Mouse (Mus musculus): ENCODE data around the gene Parm1. TPM values are rescaled to one million over a fixed set of nuclear protein-coding genes. Genes with fewer than 3 reads are reported as not detected.

Gene Parm1
- total and polyA plus RNA-seq, 2 experiments from 2014 or later, result 8.8 to 13.1 TPM

DNA sequence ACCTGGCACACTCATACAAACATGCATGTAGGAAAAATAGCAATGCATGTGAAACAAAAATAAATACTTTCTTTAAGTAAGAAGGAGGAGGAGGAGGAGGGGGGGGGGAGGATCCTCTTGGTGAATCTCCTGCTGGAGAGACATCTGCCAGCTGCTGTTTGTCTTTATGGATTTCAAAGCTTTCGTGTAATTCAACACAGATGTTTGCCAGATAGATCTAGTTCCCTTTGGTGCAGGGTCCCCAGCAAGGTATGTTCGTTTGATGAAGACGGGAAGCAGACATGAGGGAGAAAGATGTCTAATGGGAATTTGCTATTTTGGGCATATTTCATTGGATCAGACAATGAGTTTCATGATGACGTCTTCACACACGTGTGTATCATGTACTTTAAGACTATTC is 23.0 kb upstream of the Parm1 start:
- Histone ChIP-seq H3K27me3 (ENCODE audit: insufficient read depth, low read length) (no peaks in the 10 kb centered on the region), H3K4me1 (ENCODE audit: insufficient read depth, low read length) (no peaks in the 10 kb centered on the region), H3K9ac (replicated peaks; ENCODE audit: low read length, poor library complexity, severe bottlenecking) (no peak overlapping the region), H3K4me3 (ENCODE audit: low read depth, low read length) (no peak overlapping the region), H3K4me2 (ENCODE audit: low read depth, low read length, poor library complexity, severe bottlenecking) (no peak overlapping the region), H3K9me3 (ENCODE audit: low read length) (no peaks in the 10 kb centered on the region), H3K27ac (ENCODE audit: low read depth, low read length) (no peak overlapping the region), H3K36me3 (ENCODE audit: insufficient read depth, low read length) (no peaks in the 10 kb centered on the region)
- DNase-seq (ENCODE audit: low spot score) (no peak), ATAC-seq (ENCODE audit: low FRiP score) (no peak)
- TF ChIP-seq CTCF (IDR thresholded peaks at IDR 0.05), result no peak
- 79% methylated on average over 5 of the region's 5 CpGs for WGBS

DNA sequence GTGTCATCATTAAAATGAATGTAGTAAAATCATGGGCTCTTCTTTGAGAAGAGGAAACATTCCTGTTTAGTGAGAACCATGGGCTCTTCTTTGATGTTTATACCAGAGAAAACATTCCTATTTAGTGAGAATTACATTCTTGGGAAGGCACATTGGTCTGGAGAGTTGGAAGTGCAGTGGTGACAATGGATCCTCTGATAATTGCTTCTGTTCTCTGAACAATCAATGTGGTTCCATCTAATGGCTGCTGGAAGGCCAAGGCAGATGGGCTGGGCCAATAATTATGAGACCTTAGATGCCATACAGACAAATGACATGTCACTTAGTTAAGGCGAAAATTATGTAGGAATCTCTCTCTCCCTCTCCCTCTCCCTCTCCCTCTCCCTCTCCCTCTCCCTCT is 16.1 kb upstream of the Parm1 start:
- no peaks in the 10 kb centered on the region for H3K4me1 ChIP-seq (ENCODE audit: insufficient read depth, low read length)
- DNase-seq (ENCODE audit: low spot score), result no peak
- H3K27ac ChIP-seq (ENCODE audit: low read depth, low read length), result no peak overlapping the region
- no peaks in the 10 kb centered on the region for H3K36me3 ChIP-seq (ENCODE audit: insufficient read depth, low read length)
- H3K27me3 ChIP-seq (ENCODE audit: insufficient read depth, low read length), result no peaks in the 10 kb centered on the region
- no peaks in the 10 kb centered on the region for H3K9me3 ChIP-seq (ENCODE audit: low read length)
- H3K9ac ChIP-seq (replicated peaks; ENCODE audit: low read length, poor library complexity, severe bottlenecking), result no peak overlapping the region
- no peak for ATAC-seq (ENCODE audit: low FRiP score)
- no peak overlapping the region for H3K4me2 ChIP-seq (ENCODE audit: low read depth, low read length, poor library complexity, severe bottlenecking)
- WGBS, result 83% methylated on average over 1 of the region's 1 CpGs
- H3K4me3 ChIP-seq (ENCODE audit: low read depth, low read length), result no peak overlapping the region
- no peak for TF ChIP-seq CTCF (IDR thresholded peaks at IDR 0.05)

DNA sequence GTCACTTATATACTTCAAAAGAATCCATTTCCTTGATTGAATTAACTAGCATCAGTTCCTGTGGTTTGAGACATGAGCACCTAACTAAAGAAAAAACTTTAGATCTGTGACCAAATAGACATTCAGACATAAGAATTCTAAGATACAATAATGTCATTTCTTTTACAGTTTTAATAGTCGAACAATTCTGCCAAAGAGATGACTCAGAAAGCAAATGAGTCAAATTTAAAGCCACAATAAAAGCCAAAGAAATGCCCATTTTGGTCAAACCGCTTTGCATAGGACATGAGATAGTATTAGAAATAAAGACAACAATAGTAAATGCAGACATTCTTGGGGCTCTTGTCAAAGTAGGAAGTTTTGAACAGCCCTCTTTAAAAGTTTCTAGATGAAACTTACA is 15.0 kb upstream of the Parm1 start:
- H3K9me3 ChIP-seq (ENCODE audit: low read length), result no peaks in the 10 kb centered on the region
- WGBS, result 90% methylated on average over 2 of the region's 2 CpGs
- ATAC-seq (ENCODE audit: low FRiP score), result no peak

DNA sequence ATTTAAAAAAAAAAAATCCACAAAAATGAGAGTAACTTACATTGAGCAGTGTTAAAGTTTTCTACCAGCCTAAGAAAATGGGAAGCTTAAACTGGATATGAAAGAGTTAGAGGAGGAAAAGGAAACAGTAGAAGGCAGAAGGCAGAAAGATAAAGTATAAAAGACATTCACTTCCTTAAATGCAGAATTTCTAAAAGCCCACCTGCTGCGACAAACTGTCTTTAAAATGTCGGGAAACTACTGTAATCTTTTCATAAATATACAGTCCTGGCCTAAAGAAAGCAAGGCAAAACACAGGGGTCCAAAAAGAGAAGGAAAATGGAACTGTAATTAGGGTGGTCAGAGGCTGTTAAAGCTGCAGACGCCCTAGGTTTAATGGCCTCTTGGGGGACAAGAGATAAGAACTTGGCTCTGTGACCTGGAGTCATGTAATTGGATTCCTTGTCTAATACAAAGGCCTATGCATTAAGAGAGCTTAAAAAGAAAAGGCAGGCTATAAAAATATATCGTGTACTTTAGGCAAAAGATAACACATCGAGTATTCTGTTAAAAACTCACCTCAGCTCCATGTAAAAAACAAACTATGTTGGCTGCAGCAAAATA is 13.0 kb upstream of the Parm1 start:
- H3K4me2 ChIP-seq (ENCODE audit: low read depth, low read length, poor library complexity, severe bottlenecking), result no peak overlapping the region
- H3K27ac ChIP-seq (ENCODE audit: low read depth, low read length), result no peak overlapping the region
- ATAC-seq (ENCODE audit: low FRiP score) (no peak), DNase-seq (ENCODE audit: low spot score) (no peak)
- H3K9ac ChIP-seq (replicated peaks; ENCODE audit: low read length, poor library complexity, severe bottlenecking), result no peak overlapping the region
- no peaks in the 10 kb centered on the region for H3K27me3 ChIP-seq (ENCODE audit: insufficient read depth, low read length)
- 64% methylated on average over 5 of the region's 5 CpGs for WGBS
- no peaks in the 10 kb centered on the region for H3K36me3 ChIP-seq (ENCODE audit: insufficient read depth, low read length)
- H3K4me1 ChIP-seq (ENCODE audit: insufficient read depth, low read length), result no peaks in the 10 kb centered on the region
- no peaks in the 10 kb centered on the region for H3K9me3 ChIP-seq (ENCODE audit: low read length)
- TF ChIP-seq CTCF (IDR thresholded peaks at IDR 0.05), result no peak
- no peak overlapping the region for H3K4me3 ChIP-seq (ENCODE audit: low read depth, low read length)

More for the DNA sequence above, 15.0 kb upstream of the Parm1 start:
- Histone ChIP-seq H3K4me2 (ENCODE audit: low read depth, low read length, poor library complexity, severe bottlenecking) (no peak overlapping the region), H3K9ac (replicated peaks; ENCODE audit: low read length, poor library complexity, severe bottlenecking) (no peak overlapping the region), H3K27me3 (ENCODE audit: insufficient read depth, low read length) (no peaks in the 10 kb centered on the region), H3K27ac (ENCODE audit: low read depth, low read length) (no peak overlapping the region), H3K36me3 (ENCODE audit: insufficient read depth, low read length) (no peaks in the 10 kb centered on the region), H3K4me3 (ENCODE audit: low read depth, low read length) (no peak overlapping the region), H3K4me1 (ENCODE audit: insufficient read depth, low read length) (no peaks in the 10 kb centered on the region)
- TF ChIP-seq CTCF (IDR thresholded peaks at IDR 0.05), result no peak
- DNase-seq (ENCODE audit: low spot score), result no peak

DNA sequence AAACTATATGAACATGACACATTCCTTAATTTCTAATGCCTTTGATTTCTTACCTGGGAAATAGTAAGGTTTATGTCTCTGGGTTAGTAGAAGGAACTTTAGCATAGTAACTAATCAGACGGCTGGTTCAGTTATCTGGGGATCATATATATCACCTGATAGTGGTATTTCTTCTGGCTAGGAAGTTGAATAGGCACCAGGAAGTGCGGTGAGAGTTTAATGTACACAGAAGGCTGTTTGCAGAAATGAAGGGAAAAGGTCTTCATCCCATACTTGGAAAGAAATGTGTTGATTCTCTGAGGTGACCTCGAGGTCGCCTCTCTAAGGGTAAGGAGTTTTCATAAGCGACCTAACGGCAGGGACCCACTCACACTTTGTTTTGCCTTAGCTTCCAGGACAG is 338 bp upstream of the Parm1 start:
- H3K27me3 ChIP-seq (ENCODE audit: insufficient read depth, low read length), result peaks cover 3% of the 10 kb centered on the region; the same call in 1 of the 2 replicates
- peaks cover 3% of the 10 kb centered on the region; the same call in 1 of the 2 replicates for H3K4me1 ChIP-seq (ENCODE audit: insufficient read depth, low read length)
- DNase-seq (ENCODE audit: low spot score) (no peak), ATAC-seq (ENCODE audit: low FRiP score) (no peak)
- H3K27ac ChIP-seq (ENCODE audit: low read depth, low read length), result no peak overlapping the region
- WGBS, result 20% methylated on average over 6 of the region's 6 CpGs
- no peaks in the 10 kb centered on the region for H3K36me3 ChIP-seq (ENCODE audit: insufficient read depth, low read length)
- H3K4me2 ChIP-seq (ENCODE audit: low read depth, low read length, poor library complexity, severe bottlenecking), result peak overlapping the region; percentile 91
- peak overlapping the region; percentile 51; the same call in 1 of the 2 replicates for H3K9ac ChIP-seq (replicated peaks; ENCODE audit: low read length, poor library complexity, severe bottlenecking)
- no peak for TF ChIP-seq CTCF (IDR thresholded peaks at IDR 0.05)
- H3K4me3 ChIP-seq (ENCODE audit: low read depth, low read length), result peak overlapping the region; percentile 55
- no peaks in the 10 kb centered on the region for H3K9me3 ChIP-seq (ENCODE audit: low read length)

DNA sequence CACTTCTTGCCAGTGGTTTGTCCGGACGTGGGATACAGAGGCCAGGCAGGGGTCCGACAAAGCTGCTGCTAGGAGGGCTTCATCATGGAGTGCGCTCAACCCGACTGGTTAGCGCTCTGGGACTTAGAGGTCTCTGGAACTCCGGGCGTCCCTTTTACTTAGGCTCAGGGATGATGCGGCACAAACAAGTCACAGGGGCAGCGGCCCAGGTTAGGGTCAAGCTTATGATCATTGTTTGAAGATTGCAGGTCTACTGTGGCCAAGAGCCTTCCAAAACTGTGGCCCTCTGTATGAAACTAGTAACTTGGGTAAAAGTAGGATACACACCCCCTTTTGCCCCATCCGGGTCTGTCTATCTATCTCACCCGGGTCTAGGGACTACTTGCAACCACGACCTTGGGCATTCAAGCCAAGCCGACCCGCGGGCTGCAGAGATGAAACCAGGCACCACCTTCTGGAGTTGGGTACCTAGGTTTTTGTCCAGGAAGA is 931 bp downstream of the Parm1 start:
- Histone ChIP-seq H3K9ac (replicated peaks; ENCODE audit: low read length, poor library complexity, severe bottlenecking) (peak overlapping the region; percentile 51), H3K9me3 (ENCODE audit: low read length) (no peaks in the 10 kb centered on the region), H3K27ac (ENCODE audit: low read depth, low read length) (no peak overlapping the region), H3K36me3 (ENCODE audit: insufficient read depth, low read length) (no peaks in the 10 kb centered on the region), H3K4me1 (ENCODE audit: insufficient read depth, low read length) (peaks cover 3% of the 10 kb centered on the region; the same call in 1 of the 2 replicates), H3K27me3 (ENCODE audit: insufficient read depth, low read length) (peaks cover 3% of the 10 kb centered on the region; the same call in 1 of the 2 replicates), H3K4me3 (ENCODE audit: low read depth, low read length) (peak overlapping the region; percentile 55), H3K4me2 (ENCODE audit: low read depth, low read length, poor library complexity, severe bottlenecking) (peak overlapping the region; percentile 91)
- no peak for DNase-seq (ENCODE audit: low spot score)
- ATAC-seq (ENCODE audit: low FRiP score), result no peak
- WGBS, result 3% methylated on average over 16 of the region's 16 CpGs
- TF ChIP-seq CTCF (IDR thresholded peaks at IDR 0.05), result no peak

Measured in midbrain, postnatal 0 days (tissue).